Mouse (Mus musculus) kidney, adult 2 months (tissue): Measurements from ENCODE around the gene Arl15.

ENCODE experiments used
- CTCF ChIP-seq: fragments of 200-500 bp; conservative IDR thresholded peaks from 2 replicates; pipeline ENCODE4 v1.5.1; 2011; ENCODE audit warnings: low read depth, mild to moderate bottlenecking, control low read depth, low read length, moderate library complexity, mixed read lengths; ENCODE audit not compliant: insufficient read depth, insufficient read length
- POLR2A ChIP-seq: fragments of 200-500 bp; IDR thresholded peaks from one replicate; pipeline ENCODE4 v1.6.1; 2011; ENCODE audit warnings: low read depth, low read length, control low read depth

DNA sequence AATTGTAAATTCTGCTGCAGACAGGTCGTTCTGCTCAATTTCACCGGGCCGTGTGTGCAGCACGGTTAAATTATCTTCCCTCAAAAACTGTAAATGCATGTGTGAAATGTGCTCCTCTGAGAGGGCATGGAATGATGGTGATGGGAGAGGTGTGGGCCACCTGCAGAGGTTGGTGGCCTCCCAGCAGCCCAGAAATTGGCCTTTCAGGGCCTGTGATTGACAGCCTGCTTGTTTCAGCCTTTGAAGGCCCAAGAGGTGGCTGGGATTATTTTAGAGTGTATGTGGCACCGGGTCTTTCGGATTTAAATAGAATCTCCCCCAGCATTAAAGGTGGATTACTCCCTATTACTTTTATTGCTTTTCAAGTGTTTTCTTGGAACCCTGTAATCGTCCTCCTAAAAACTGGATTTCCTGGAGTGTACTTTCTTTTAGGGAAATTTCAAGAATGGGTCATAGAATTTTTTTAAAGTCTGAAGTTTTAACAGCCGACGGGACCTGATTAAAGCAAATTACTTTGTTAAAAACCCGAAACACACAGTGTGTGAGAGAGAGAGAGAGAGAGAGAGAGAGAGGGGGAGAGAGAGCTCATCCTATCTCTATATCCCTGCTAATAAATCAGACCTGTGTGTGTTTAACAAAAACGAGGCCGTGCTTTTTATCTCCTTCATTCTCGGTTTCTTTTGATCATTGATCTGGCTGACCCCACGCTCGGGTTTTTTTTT lies 186.6 kb downstream of the Arl15 start:
- no peak for TF ChIP-seq CTCF
- no peak for TF ChIP-seq POLR2A
